Mouse (Mus musculus): ENCODE results near the gene Wipf3.

- no peak for TF ChIP-seq CTCF (IDR thresholded peaks at IDR 0.05; ENCODE audit: low read depth)
- no peak for TF ChIP-seq EP300 (IDR thresholded peaks at IDR 0.05; ENCODE audit: low read depth)
These were observed 35.5 kb upstream of the Wipf3 start for GRCm38 (mm10) chr6:54393886-54394285.
